Mouse (Mus musculus): Measurements from ENCODE around the gene Fhl1.

DNA sequence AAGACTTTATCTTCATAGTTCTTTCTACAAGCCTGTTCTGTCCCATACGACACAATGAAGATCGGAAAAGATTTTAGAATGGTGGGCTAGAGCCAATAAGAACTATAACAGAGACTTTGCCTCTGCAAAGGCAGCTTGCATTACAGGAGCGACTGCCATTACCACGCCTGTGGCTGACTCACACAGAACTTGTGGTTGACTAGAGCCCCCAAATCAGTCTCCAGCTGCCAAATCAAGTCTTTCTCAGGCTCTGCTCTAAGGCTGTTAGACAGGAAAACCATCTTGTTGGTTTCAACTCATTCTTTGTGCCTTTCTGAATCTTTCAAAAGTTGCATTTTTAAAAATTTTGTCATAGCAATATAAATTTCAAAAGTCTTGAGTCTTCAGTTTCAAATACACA lies 33.7 kb upstream of the Fhl1 start:
- TF ChIP-seq POLR2A (IDR thresholded peaks at IDR 0.05; ENCODE audit: extremely low read depth, insufficient read depth, low read length) (no peak), CTCF (IDR thresholded peaks at IDR 0.05; ENCODE audit: extremely low read depth, insufficient read depth, low read length) (no peak)
